Mouse (Mus musculus): ENCODE data around the gene Grik5. TPM values are rescaled to one million over a fixed set of nuclear protein-coding genes. Genes with fewer than 3 reads are reported as not detected.

Gene Grik5
- polyA plus RNA-seq, 1 experiment from 2014 or later = 0.22 TPM

GRCm38 (mm10) chr7:25034796-25035195 is 37.4 kb downstream of the Grik5 start:
- Histone ChIP-seq H3K4me3 (ENCODE audit: inconsistent target) (no peak overlapping the region), H3K27ac (no peak overlapping the region), H3K36me3 (ENCODE audit: inconsistent target) (no peaks in the 10 kb centered on the region), H3K79me2 (ENCODE audit: inconsistent target) (no peaks in the 10 kb centered on the region)
- 100% methylated on average over 4 of the region's 4 CpGs for WGBS (ENCODE audit: missing documents)

GRCm38 (mm10) chr7:25031528-25031927 is 40.6 kb downstream of the Grik5 start:
- Histone ChIP-seq H3K4me3 (ENCODE audit: inconsistent target) (no peak overlapping the region), H3K79me2 (ENCODE audit: inconsistent target) (no peaks in the 10 kb centered on the region), H3K27ac (no peak overlapping the region), H3K36me3 (ENCODE audit: inconsistent target) (no peaks in the 10 kb centered on the region)
- WGBS (ENCODE audit: missing documents) = 97% methylated on average over 3 of the region's 3 CpGs

GRCm38 (mm10) chr7:25030032-25030753 is 42.0 kb downstream of the Grik5 start:
- no peaks in the 10 kb centered on the region for H3K79me2 ChIP-seq (ENCODE audit: inconsistent target)
- H3K36me3 ChIP-seq (ENCODE audit: inconsistent target) = no peaks in the 10 kb centered on the region
- 62% methylated on average over 5 of the region's 5 CpGs for WGBS (ENCODE audit: missing documents)
- H3K27ac ChIP-seq = no peak overlapping the region
- no peak overlapping the region for H3K4me3 ChIP-seq (ENCODE audit: inconsistent target)

DNA sequence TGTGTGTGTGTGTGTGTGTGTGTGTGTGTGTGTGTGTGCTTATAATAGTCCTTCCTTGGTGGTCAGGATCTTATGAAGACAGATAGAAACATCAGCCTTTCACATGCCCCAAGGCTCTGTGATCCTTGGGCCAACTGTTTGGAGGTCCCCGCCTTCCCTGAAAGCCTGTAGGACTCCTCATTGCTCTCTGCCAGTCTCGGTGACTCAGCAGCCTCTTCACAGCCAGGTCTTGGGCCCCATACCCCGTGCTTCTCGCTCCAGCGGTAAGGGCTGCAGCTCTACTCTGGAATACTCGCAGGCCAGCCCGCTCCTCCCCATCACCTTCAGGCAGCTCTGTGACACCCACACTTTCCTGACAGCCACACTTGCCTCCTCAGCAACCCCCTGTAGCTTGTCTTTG is 45.7 kb downstream of the Grik5 start:
- Histone ChIP-seq H3K36me3 (ENCODE audit: inconsistent target) (no peaks in the 10 kb centered on the region), H3K27ac (no peak overlapping the region), H3K4me3 (ENCODE audit: inconsistent target) (no peak overlapping the region), H3K79me2 (ENCODE audit: inconsistent target) (no peaks in the 10 kb centered on the region)
- WGBS (ENCODE audit: missing documents) = 33% methylated on average over 7 of the region's 7 CpGs

GRCm38 (mm10) chr7:25025855-25026439 is 46.2 kb downstream of the Grik5 start:
- Histone ChIP-seq H3K27ac (no peak overlapping the region), H3K79me2 (ENCODE audit: inconsistent target) (no peaks in the 10 kb centered on the region)
- WGBS (ENCODE audit: missing documents) = 80% methylated on average over 10 of the region's 10 CpGs

GRCm38 (mm10) chr7:25011592-25011991 is 60.6 kb downstream of the Grik5 start:
- H3K36me3 ChIP-seq (ENCODE audit: inconsistent target) = no peaks in the 10 kb centered on the region
- no peak overlapping the region for H3K4me3 ChIP-seq (ENCODE audit: inconsistent target)
- H3K79me2 ChIP-seq (ENCODE audit: inconsistent target) = no peaks in the 10 kb centered on the region
- WGBS (ENCODE audit: missing documents) = 97% methylated on average over 6 of the region's 7 CpGs
- no peak overlapping the region for H3K27ac ChIP-seq

More at GRCm38 (mm10) chr7:25025855-25026439, 46.2 kb downstream of the Grik5 start:
- Histone ChIP-seq H3K36me3 (ENCODE audit: inconsistent target) (no peaks in the 10 kb centered on the region), H3K4me3 (ENCODE audit: inconsistent target) (no peak overlapping the region)

DNA sequence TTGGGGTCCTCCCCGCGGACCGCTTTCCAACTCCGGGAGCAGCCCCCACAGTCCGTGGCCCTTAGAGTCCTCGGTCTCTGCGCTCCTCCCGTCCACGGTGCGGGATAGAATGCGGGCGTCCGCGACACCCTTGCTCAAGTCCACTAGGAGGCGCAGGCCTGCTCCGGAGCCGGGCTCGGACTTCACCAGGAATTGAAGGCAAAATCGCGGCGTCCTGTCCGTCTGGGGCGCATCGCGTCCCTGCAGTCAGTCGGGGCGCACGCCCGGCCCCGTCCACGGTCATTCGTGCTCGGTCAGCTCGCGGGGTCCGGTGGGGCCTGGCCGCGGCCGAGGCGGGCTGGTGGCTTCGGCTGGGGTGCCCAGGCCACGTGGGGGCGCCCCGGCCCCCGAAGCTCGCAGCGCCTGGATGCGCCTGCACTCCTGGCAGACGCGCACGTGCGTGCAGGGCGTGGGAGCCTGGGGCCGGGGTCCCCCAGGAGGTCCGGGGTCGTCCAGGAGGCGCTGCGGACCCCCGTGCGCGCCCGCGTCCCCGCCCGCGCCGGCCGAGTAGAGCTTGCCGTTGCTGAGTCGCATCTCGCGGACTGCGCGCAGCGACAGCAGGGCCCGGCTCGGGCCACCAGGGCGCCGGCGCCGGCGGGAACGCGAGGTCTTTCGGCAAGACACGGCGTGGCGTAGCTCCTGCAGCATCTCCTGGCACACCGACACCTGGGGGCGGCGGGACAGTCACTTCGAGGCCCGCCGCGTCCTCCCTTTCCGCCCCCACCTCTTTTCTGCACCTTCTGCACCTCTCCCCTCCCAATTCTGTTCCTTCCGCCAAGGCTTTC is 61.8 kb downstream of the Grik5 start:
- H3K36me3 ChIP-seq (ENCODE audit: inconsistent target) = no peaks in the 10 kb centered on the region
- WGBS (ENCODE audit: missing documents) = 3% methylated on average over 97 of the region's 97 CpGs
- no peaks in the 10 kb centered on the region; the same call in 1 of the 2 replicates for H3K79me2 ChIP-seq (ENCODE audit: inconsistent target)
- no peak overlapping the region for H3K27ac ChIP-seq
- H3K4me3 ChIP-seq (ENCODE audit: inconsistent target) = no peak overlapping the region

DNA sequence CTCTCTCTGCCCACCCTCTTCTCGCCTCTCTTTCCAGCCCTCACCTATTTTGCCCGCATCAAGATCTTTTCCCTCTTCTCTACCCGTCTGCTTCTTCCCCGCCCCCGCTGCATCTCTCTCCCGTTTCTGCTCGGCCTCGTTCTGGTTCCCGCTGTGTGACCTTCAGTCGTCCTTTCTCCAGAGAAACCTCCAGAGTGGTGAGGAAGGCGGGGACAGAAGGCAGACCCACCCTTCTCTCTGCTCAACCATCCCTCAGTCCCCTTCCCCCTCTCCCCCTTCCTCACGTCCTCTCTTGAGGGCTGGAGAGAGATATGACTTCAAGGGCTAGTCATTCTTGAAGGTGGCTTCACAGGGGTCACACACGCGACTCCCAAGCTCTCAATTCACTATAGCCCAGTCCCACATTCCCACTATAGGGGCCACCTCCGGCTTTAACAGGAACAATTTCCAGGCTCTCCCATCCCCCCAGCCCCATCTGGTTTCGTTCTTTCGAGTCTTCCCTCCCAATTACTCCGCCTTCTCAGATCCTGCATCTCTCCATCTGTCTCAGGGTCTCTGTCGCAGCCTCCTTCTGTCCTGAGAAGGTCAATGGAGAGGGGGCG is 62.9 kb downstream of the Grik5 start:
- H3K4me3 ChIP-seq (ENCODE audit: inconsistent target) = no peak overlapping the region
- no peak overlapping the region for H3K27ac ChIP-seq
- H3K36me3 ChIP-seq (ENCODE audit: inconsistent target) = no peaks in the 10 kb centered on the region
- 20% methylated on average over 20 of the region's 20 CpGs for WGBS (ENCODE audit: missing documents)
- H3K79me2 ChIP-seq (ENCODE audit: inconsistent target) = no peaks in the 10 kb centered on the region; the same call in 1 of the 2 replicates

GRCm38 (mm10) chr7:25008635-25009034 is 63.5 kb downstream of the Grik5 start:
- 6% methylated on average over 17 of the region's 17 CpGs for WGBS (ENCODE audit: missing documents)
- H3K79me2 ChIP-seq (ENCODE audit: inconsistent target) = no peaks in the 10 kb centered on the region; the same call in 1 of the 2 replicates

GRCm38 (mm10) chr7:25007609-25008374 is 64.4 kb downstream of the Grik5 start:
- H3K79me2 ChIP-seq (ENCODE audit: inconsistent target) = no peaks in the 10 kb centered on the region; the same call in 1 of the 2 replicates
- no peak overlapping the region for H3K4me3 ChIP-seq (ENCODE audit: inconsistent target)
- 41% methylated on average over 8 of the region's 8 CpGs for WGBS (ENCODE audit: missing documents)
- H3K36me3 ChIP-seq (ENCODE audit: inconsistent target) = no peaks in the 10 kb centered on the region
- no peak overlapping the region for H3K27ac ChIP-seq

More at GRCm38 (mm10) chr7:25008635-25009034, 63.5 kb downstream of the Grik5 start:
- H3K4me3 ChIP-seq (ENCODE audit: inconsistent target) = no peak overlapping the region
- H3K27ac ChIP-seq = no peak overlapping the region
- no peaks in the 10 kb centered on the region for H3K36me3 ChIP-seq (ENCODE audit: inconsistent target)

- Histone ChIP-seq H3K36me3 (ENCODE audit: inconsistent target) (no peaks in the 10 kb centered on the region), H3K79me2 (ENCODE audit: inconsistent target) (no peaks in the 10 kb centered on the region; the same call in 1 of the 2 replicates), H3K27ac (peak overlapping the region; percentile 78), H3K4me3 (ENCODE audit: inconsistent target) (no peak overlapping the region; the same call in 1 of the 2 replicates)
- 29% methylated on average over 12 of the region's 12 CpGs for WGBS (ENCODE audit: missing documents)
Observed at GRCm38 (mm10) chr7:25006586-25007364, 65.4 kb downstream of the Grik5 start.

DNA sequence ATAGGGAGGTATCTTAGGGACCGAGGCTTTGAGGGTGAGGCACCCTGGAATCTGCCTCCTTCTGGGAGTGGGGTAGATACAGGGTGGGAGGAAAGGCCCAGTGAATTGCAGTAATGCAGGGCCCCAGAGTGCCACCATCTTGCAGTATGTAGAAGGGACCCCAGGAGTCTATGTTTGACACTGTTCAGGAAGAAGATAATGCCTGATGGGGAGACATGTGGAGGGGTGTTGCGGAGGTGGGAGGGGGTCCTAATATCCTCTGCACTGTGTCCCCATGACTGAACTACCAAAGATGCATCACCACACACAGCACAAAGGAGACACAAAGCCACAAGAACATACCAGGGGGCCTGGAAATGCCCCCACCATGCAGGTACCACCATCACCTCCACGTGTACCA is 66.0 kb downstream of the Grik5 start:
- H3K4me3 ChIP-seq (ENCODE audit: inconsistent target) = peak overlapping the region; percentile 7; the same call in 1 of the 2 replicates
- WGBS (ENCODE audit: missing documents) = 40% methylated on average over 3 of the region's 3 CpGs
- peak overlapping the region; percentile 78 for H3K27ac ChIP-seq
- H3K79me2 ChIP-seq (ENCODE audit: inconsistent target) = no peaks in the 10 kb centered on the region; the same call in 1 of the 2 replicates
- H3K36me3 ChIP-seq (ENCODE audit: inconsistent target) = no peaks in the 10 kb centered on the region

DNA sequence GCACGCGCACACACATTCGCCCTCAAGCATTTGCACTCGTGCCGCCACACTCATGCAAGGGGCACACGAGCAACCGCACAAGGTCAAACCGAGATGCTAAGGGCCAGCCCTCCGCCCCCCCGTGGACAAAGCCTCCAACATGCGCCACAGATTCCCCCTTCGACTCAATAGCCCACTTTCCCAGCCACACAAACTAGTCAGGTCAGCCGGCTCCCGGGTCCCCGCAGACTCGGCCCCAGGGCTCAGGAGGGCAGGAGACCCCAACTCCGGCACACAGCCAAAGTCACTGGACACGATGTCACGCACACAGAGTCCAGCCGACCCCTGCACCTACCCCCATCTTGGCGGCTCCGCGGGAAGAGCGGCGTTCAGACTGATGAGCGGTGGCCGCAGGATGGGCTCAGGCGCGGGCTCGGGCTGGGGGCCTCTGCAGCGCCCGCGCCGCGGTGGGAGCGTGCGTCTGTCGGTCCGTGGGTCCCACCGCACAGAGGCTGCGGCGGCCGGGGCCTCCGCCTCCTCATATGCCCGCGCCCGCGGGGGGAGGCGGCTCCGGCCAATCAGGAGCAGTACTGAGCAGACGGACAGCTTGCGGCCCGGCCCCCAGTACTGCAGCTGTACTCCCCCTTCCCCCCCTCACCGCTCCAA is 66.6 kb downstream of the Grik5 start, which contains the start of gene Atp1a3:
Atp1a3 (minus strand) TSS at position 538 of the 645 bp plus-strand sequence.
- H3K79me2 ChIP-seq (ENCODE audit: inconsistent target) = no peaks in the 10 kb centered on the region; the same call in 1 of the 2 replicates
- H3K36me3 ChIP-seq (ENCODE audit: inconsistent target) = no peaks in the 10 kb centered on the region
- 2% methylated on average over 49 of the region's 54 CpGs for whole genome bisulfite sequencing (ENCODE audit: missing documents)
- H3K27ac ChIP-seq = peak within 1 kb of the TSS; percentile 78
- H3K4me3 ChIP-seq (ENCODE audit: inconsistent target) = peak within 1 kb of the TSS; percentile 54
